Mouse (Mus musculus): Measurements from ENCODE around the gene Spata13. TPM values are rescaled to one million over a fixed set of nuclear protein-coding genes. Genes with fewer than 3 reads are reported as not detected.
A peak's percentile ranks its signal among the peaks of the same experiment; 100 is the strongest.

Gene Spata13
- polyA plus RNA-seq, 1 experiment from 2014 or later: 121 TPM

GRCm38 (mm10) chr14:60643098-60643870 lies 9.5 kb downstream of the Spata13 start:
- H3K27ac ChIP-seq: peak overlapping the region; percentile 94
- peak overlapping the region; percentile 47; the same call in 1 of the 2 replicates for H3K9ac ChIP-seq
- peak overlapping the region; percentile 42 for H3K4me2 ChIP-seq
- ATAC-seq (ENCODE audit: low FRiP score): peak; percentile 83
- H3K27me3 ChIP-seq: no peaks in the 10 kb centered on the region
- 8% methylated on average over 14 of the region's 14 CpGs for WGBS
- peaks cover 78% of the 10 kb centered on the region for H3K4me1 ChIP-seq
- H3K36me3 ChIP-seq (replicated peaks): peaks cover 21% of the 10 kb centered on the region
- no peaks in the 10 kb centered on the region for H3K9me3 ChIP-seq
- peak overlapping the region; percentile 15 for H3K4me3 ChIP-seq (replicated peaks)

GRCm38 (mm10) chr14:60646373-60646772 lies 12.6 kb downstream of the Spata13 start:
- no peaks in the 10 kb centered on the region for H3K27me3 ChIP-seq
- peaks cover 21% of the 10 kb centered on the region; the same call in 1 of the 2 replicates for H3K36me3 ChIP-seq (replicated peaks)
- WGBS: 69% methylated on average over 5 of the region's 5 CpGs
- no peaks in the 10 kb centered on the region for H3K9me3 ChIP-seq
- H3K9ac ChIP-seq: no peak overlapping the region
- ATAC-seq (ENCODE audit: low FRiP score): no peak
- 0 out of 2 replicates have a peak overlapping the region, but pooled peaks have one; percentile 21 for H3K27ac ChIP-seq
- no peak overlapping the region for H3K4me2 ChIP-seq
- H3K4me3 ChIP-seq (replicated peaks): no peak overlapping the region
- peaks cover 53% of the 10 kb centered on the region for H3K4me1 ChIP-seq

DNA sequence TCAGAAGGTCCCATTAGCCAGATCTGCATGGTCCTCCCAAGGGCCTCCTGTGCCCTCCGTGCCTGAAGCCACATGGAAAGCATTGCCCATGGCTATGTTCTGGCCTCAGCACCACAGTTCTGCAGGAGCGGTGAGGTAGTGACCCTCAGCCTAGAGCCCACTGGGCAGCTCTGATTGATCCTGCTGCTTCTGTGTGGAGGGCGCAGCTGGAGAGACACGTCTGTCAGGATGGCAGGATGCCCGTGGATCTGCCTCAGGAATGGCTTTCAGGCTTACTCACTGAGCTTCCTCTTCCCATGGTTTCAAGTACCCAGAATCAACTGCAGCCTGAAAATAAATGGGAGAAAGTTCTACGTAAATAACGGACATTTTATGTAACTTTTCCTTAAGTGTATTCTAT lies 14.1 kb downstream of the Spata13 start:
- Histone ChIP-seq H3K27ac (no peak overlapping the region), H3K9me3 (no peaks in the 10 kb centered on the region), H3K9ac (no peak overlapping the region), H3K27me3 (no peaks in the 10 kb centered on the region), H3K4me1 (peaks cover 47% of the 10 kb centered on the region), H3K4me2 (no peak overlapping the region), H3K36me3 (replicated peaks) (peaks cover 24% of the 10 kb centered on the region; the same call in 1 of the 2 replicates), H3K4me3 (replicated peaks) (no peak overlapping the region)
- no peak for ATAC-seq (ENCODE audit: low FRiP score)
- WGBS: 87% methylated on average over 7 of the region's 7 CpGs

DNA sequence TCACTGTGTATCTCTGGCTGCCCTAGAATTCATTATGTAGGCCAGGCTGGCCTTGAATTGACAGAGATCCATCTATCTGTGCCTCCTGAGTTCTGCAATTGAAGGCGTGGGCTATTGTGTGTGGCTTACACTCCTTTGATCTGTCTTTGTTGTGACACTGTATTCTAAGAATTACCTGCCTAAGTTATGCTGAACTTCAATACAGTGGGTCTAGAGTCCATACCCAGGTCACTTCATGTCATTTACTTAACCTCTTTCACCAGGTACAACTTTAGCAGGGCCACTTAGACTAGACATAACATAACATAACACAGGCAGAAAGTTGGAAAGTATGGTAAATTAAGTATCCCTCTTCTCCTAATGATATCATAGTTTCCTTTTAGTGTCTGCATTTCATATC lies 15.2 kb downstream of the Spata13 start:
- H3K4me1 ChIP-seq: peaks cover 44% of the 10 kb centered on the region

GRCm38 (mm10) chr14:60653184-60653583 lies 19.4 kb downstream of the Spata13 start:
- H3K9ac ChIP-seq: no peak overlapping the region
- H3K27ac ChIP-seq: no peak overlapping the region
- peaks cover 38% of the 10 kb centered on the region for H3K4me1 ChIP-seq
- H3K27me3 ChIP-seq: no peaks in the 10 kb centered on the region
- 83% methylated on average over 4 of the region's 4 CpGs for WGBS
- no peaks in the 10 kb centered on the region for H3K9me3 ChIP-seq
- ATAC-seq (ENCODE audit: low FRiP score): no peak
- peaks cover 9% of the 10 kb centered on the region; the same call in 1 of the 2 replicates for H3K36me3 ChIP-seq (replicated peaks)
- H3K4me2 ChIP-seq: no peak overlapping the region
- H3K4me3 ChIP-seq (replicated peaks): no peak overlapping the region

More for the DNA sequence above, 15.2 kb downstream of the Spata13 start:
- H3K36me3 ChIP-seq (replicated peaks): peaks cover 24% of the 10 kb centered on the region; the same call in 1 of the 2 replicates
- H3K27ac ChIP-seq: no peak overlapping the region
- H3K9ac ChIP-seq: no peak overlapping the region
- no peak overlapping the region for H3K4me2 ChIP-seq
- H3K9me3 ChIP-seq: no peaks in the 10 kb centered on the region
- ATAC-seq (ENCODE audit: low FRiP score): no peak
- WGBS: 88% methylated on average over 1 of the region's 1 CpGs
- no peak overlapping the region for H3K4me3 ChIP-seq (replicated peaks)
- no peaks in the 10 kb centered on the region for H3K27me3 ChIP-seq

DNA sequence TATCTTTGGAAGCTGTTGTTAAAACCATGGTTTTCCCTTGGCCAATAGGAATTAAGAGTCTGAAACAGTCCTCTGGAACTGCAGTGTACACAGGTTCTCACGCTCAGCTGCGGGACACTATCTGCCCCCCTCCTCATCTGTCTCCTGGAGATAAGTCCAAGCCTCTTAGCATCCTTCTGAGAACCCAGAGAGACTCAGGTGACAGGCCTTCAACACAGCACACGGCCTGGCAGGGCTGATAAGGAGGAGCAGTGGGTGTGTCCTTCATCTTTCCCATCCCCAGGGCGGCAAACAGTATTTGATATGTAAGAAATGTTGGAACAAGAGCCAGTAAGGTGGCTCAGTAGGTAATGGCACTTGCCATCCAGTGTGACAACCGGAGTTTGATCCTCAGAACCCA lies 20.2 kb downstream of the Spata13 start:
- H3K9me3 ChIP-seq: no peaks in the 10 kb centered on the region
- H3K9ac ChIP-seq: no peak overlapping the region
- H3K27me3 ChIP-seq: no peaks in the 10 kb centered on the region
- peaks cover 38% of the 10 kb centered on the region for H3K4me1 ChIP-seq
- 86% methylated on average over 5 of the region's 5 CpGs for WGBS
- peaks cover 7% of the 10 kb centered on the region; the same call in 1 of the 2 replicates for H3K36me3 ChIP-seq (replicated peaks)
- no peak overlapping the region for H3K27ac ChIP-seq
- no peak overlapping the region for H3K4me3 ChIP-seq (replicated peaks)
- no peak overlapping the region for H3K4me2 ChIP-seq
- ATAC-seq (ENCODE audit: low FRiP score): no peak

GRCm38 (mm10) chr14:60654708-60655107 lies 20.9 kb downstream of the Spata13 start:
- Histone ChIP-seq H3K27me3 (no peaks in the 10 kb centered on the region), H3K4me3 (replicated peaks) (no peak overlapping the region), H3K4me2 (no peak overlapping the region), H3K27ac (no peak overlapping the region), H3K9me3 (no peaks in the 10 kb centered on the region), H3K36me3 (replicated peaks) (peaks cover 14% of the 10 kb centered on the region), H3K9ac (no peak overlapping the region), H3K4me1 (peaks cover 38% of the 10 kb centered on the region)
- ATAC-seq (ENCODE audit: low FRiP score): no peak
- 86% methylated on average over 11 of the region's 11 CpGs for WGBS

DNA sequence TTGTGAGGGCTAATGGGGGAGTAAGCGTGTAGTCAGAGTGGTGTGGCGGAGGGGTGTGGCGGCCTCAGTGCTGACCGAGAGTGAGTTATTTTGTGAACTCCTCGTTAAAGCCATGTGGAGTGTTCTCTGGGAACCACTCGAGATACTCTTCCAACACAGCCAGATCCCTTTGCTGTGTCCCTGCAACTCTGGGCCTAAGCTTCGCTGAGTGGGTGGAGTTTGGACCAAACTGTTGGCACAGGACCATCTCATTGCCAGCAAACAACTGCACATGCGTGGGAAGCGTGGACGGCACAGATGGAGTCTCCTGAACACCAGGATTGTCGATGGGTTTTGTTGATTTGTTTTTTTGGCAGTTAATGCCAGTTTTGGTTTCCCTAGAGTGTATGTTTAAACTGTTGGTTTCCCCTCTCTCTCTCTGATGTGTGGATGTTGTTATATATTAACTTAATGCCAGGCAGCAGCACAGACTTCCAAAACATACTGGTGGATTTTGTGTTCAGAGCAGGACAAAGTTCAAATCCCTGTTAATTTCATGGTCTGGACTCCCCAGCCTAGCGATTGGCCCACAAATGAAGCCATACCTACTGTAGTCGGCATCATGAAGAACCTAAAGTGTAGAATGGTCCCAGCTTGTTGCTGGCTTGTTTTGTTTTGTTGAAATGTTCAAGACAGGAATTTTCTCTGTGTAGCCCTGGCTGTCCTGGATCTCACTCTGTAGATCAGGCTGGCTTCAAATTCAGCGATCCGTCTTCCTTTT lies 22.3 kb downstream of the Spata13 start:
- WGBS: 72% methylated on average over 15 of the region's 15 CpGs
- 0 out of 2 replicates have a peak overlapping the region, but pooled peaks have one; percentile 3 for H3K27ac ChIP-seq
- H3K4me1 ChIP-seq: peaks cover 37% of the 10 kb centered on the region
- H3K4me3 ChIP-seq (replicated peaks): no peak overlapping the region
- H3K27me3 ChIP-seq: no peaks in the 10 kb centered on the region
- H3K4me2 ChIP-seq: no peak overlapping the region
- no peaks in the 10 kb centered on the region for H3K9me3 ChIP-seq
- H3K9ac ChIP-seq: no peak overlapping the region
- ATAC-seq (ENCODE audit: low FRiP score): no peak
- H3K36me3 ChIP-seq (replicated peaks): peaks cover 23% of the 10 kb centered on the region

DNA sequence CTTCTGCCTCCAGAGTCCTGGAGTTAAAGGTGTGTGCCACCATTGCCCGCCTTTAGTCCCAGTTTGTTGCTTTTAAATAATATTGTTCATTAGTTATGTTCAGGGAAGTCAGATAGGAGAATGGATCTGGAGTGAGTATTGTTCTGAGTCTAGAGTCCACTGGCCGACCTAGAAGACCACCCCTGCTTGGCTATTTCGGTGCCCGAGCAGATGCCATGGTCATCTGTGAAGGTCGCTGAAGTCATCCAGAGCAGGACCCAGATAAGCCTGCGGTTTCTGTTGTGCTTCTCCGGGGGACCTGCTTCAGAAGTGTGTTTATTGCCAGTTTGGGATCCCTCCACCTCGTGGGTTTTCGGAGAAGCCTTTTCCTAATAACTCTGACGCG lies 22.9 kb downstream of the Spata13 start:
- Histone ChIP-seq H3K4me2 (no peak overlapping the region), H3K27ac (no peak overlapping the region), H3K36me3 (replicated peaks) (peaks cover 28% of the 10 kb centered on the region), H3K27me3 (no peaks in the 10 kb centered on the region), H3K4me1 (peaks cover 32% of the 10 kb centered on the region), H3K9me3 (no peaks in the 10 kb centered on the region), H3K4me3 (replicated peaks) (no peak overlapping the region), H3K9ac (no peak overlapping the region)
- no peak for ATAC-seq (ENCODE audit: low FRiP score)
- WGBS: 94% methylated on average over 11 of the region's 11 CpGs

GRCm38 (mm10) chr14:60657891-60658290 lies 24.1 kb downstream of the Spata13 start:
- H3K36me3 ChIP-seq (replicated peaks): peaks cover 31% of the 10 kb centered on the region
- peaks cover 26% of the 10 kb centered on the region for H3K4me1 ChIP-seq
- no peak for ATAC-seq (ENCODE audit: low FRiP score)
- no peak overlapping the region for H3K27ac ChIP-seq
- no peaks in the 10 kb centered on the region for H3K9me3 ChIP-seq
- no peaks in the 10 kb centered on the region for H3K27me3 ChIP-seq
- H3K9ac ChIP-seq: no peak overlapping the region
- no peak overlapping the region for H3K4me2 ChIP-seq
- 83% methylated on average over 2 of the region's 2 CpGs for WGBS
- H3K4me3 ChIP-seq (replicated peaks): no peak overlapping the region

DNA sequence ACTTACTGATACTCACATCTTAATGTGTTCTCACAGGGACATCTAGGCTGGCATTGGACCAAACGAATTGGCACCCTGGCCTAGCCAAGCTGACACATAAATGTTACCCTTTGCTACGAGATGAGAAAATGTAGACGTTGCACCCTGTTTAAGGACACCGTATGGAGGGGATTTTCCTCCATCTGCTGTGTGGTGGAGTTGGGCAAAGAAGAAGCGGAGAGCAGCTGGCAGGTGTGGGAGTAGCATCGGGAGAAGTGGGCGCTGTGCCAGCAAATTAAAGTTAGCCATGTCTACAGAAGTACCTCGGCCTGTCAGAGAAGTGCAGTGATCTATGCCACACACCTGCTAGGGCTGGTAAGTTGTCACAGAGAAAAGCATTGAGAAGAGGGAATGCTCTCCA lies 25.7 kb downstream of the Spata13 start:
- Histone ChIP-seq H3K9ac (no peak overlapping the region), H3K4me3 (replicated peaks) (no peak overlapping the region), H3K9me3 (no peaks in the 10 kb centered on the region), H3K27ac (no peak overlapping the region), H3K4me1 (peaks cover 30% of the 10 kb centered on the region), H3K27me3 (no peaks in the 10 kb centered on the region), H3K36me3 (replicated peaks) (peaks cover 37% of the 10 kb centered on the region), H3K4me2 (no peak overlapping the region)
- WGBS: 89% methylated on average over 8 of the region's 8 CpGs
- no peak for ATAC-seq (ENCODE audit: low FRiP score)

GRCm38 (mm10) chr14:60660591-60660990 lies 26.8 kb downstream of the Spata13 start:
- no peak overlapping the region for H3K4me2 ChIP-seq
- no peaks in the 10 kb centered on the region for H3K9me3 ChIP-seq
- H3K4me1 ChIP-seq: peaks cover 32% of the 10 kb centered on the region
- H3K27ac ChIP-seq: no peak overlapping the region
- H3K4me3 ChIP-seq (replicated peaks): no peak overlapping the region
- no peak for ATAC-seq (ENCODE audit: low FRiP score)
- peaks cover 37% of the 10 kb centered on the region for H3K36me3 ChIP-seq (replicated peaks)
- no peak overlapping the region for H3K9ac ChIP-seq
- WGBS: 91% methylated on average over 8 of the region's 8 CpGs
- H3K27me3 ChIP-seq: no peaks in the 10 kb centered on the region
